Mouse (Mus musculus) T-cell, adult 2 months (primary cell): ENCODE results near the gene Fstl1.

Source experiments
- DNase-seq: peaks from one replicate; pipeline ENCODE4 v3.0.0; 2022; ENCODE audit warnings: low spot score

The Fstl1 gene

DNA sequence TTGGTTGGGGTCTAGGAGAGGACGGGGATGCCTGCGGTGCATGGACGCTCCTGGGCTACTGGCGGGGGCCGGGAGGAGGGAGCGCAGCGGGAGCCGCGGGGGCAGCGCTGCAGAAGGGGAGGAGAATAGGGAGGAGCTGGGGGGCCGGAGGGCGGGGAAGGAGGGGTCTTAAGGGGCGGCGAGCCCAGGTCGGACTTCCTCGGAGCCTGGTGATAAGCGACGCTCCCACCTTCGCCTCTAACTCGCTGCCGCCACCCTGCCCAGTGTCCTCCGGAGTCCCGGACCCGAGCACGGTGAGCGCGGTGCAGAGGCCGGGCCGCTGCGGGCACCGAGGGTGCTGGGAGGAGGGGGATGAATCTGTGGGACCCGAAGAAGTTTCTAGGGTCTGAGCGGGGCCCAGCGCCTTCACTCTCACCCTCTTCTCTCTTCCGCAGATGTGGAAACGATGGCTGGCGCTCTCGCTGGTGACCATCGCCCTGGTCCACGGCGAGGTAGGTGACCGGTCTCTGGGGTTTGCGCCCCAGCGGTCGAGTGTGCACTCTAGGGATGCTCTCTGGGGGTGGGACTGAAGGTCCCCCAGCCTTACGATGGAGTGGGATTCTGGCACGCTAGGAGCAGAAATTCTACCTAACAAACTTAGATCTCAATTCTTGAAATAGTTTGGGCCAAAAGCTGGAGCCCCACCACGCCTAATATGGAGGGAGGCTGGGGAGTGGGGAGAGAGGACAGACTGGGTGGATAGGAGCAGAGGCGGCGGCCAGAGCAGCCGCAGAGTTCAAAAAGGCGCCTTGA, at the start of gene Fstl1:
Fstl1 (plus strand) TSS at position 14 of the 792 bp plus-strand sequence.
- DNase-seq = no peak

- DNase-seq = no peak
Measured at GRCm38 (mm10) chr16:37728674-37729073, 48.0 kb upstream of the Fstl1 start.

GRCm38 (mm10) chr16:37729381-37730150, 47.1 kb upstream of the Fstl1 start:
- DNase-seq = no peak

GRCm38 (mm10) chr16:37730293-37730835, 46.3 kb upstream of the Fstl1 start:
- no peak for DNase-seq

DNA sequence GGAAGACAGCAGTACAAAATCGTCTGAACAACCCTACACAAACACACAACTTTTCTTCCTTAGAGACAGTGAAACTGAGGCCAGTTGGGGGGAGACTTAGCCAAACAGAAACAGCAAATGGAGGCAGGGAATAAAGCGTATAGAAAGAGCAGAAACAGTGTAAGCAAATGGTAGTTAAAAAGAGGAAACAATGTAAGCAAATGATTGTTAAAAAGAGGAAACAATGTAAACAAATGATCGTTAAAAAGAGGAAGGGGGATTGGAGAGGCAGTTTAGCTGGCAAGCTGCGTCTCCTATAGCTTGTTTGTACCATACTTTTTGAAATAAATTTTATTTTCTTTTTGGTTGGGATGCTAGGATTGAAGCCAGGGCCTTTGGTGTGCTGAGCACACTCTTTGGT, 45.2 kb upstream of the Fstl1 start:
- no peak for DNase-seq

- no peak for DNase-seq
Measured at GRCm38 (mm10) chr16:37732023-37732761, 44.5 kb upstream of the Fstl1 start.

- DNase-seq = no peak
Measured at GRCm38 (mm10) chr16:37740076-37740475, 36.6 kb upstream of the Fstl1 start.

- DNase-seq = no peak
Measured at GRCm38 (mm10) chr16:37742266-37742665, 34.4 kb upstream of the Fstl1 start.

- no peak for DNase-seq
Measured at GRCm38 (mm10) chr16:37752876-37753275, 23.8 kb upstream of the Fstl1 start.

DNA sequence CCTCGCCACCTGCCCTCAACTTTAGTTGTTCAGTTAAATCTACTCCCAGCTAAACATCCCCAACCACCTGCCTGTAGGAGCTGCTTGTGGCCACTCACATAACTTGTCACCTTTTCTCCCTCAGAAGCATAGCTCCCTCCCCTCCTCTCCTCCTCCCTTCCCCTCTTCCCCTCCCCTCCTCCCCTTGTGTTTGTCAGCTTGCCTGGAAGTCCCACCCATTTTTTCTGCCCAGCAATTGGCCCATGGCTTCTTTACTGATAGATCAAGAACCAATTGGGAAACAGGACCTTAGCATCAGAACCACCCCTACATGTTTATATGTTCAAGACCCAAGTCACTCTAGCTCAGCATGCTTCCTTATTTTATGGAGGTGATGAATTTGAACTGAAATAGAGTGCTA, 22.9 kb upstream of the Fstl1 start:
- DNase-seq = no peak

DNA sequence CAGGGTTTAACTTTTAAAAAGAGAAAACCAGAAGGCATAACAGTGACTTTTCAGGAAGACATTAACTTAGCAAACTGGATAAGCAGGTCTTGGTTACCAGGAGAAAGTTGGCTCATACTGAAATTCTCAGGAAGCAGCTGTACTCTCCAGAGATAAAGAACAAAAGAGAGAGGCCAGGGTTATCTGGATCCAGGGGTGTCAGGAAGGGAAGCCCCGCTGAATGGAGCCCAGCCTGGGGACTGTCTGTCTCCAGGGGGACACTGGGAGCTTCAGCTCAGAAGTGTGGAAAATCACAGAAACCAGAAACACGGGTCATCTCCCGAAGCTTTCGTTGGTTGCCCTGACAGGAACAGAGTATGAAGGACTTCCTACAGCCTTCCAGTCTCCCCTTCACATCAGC, 22.2 kb upstream of the Fstl1 start:
- no peak for DNase-seq

DNA sequence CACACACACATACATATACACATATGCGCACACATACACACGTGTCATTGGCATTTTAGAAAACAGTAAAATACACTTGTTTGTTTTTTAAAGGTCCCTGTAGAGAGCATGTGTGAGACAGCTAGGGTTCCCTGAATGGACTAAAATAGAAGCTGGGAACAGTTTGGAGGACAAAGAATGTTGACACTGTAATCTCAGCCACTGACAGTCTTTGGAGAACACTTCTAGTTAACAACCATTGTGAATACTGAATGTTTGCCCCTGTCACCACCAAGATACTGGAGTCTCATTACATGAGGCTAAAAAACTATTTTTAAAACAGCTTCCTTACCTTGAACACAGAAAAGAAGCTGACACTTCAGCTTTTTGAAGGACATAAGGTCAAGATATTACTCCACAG, 19.4 kb upstream of the Fstl1 start:
- no peak for DNase-seq

GRCm38 (mm10) chr16:37763797-37764196, 12.9 kb upstream of the Fstl1 start:
- DNase-seq = no peak

GRCm38 (mm10) chr16:37776166-37776859, 360 bp upstream of the Fstl1 start:
- DNase-seq = no peak

GRCm38 (mm10) chr16:37777796-37778475, 1.3 kb downstream of the Fstl1 start:
- no peak for DNase-seq

DNA sequence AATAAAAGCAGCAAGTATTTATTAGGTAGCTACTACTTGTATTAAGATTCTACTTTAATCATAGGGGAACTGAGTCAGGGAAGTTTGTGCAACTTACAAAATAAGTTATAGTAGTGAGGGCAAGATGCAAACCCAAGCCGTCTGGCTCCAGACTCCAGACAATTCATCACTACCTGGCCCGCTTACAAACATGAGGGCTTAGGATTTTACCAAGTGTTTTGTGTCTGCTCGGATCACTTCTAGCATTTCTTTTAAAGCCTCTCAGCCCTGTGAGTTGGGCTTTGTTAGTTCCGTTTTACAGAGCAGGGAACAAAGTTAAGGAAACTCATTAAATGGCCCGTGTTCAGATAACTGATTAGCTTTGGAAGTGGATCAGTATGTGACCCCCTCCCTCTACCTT, 1.9 kb downstream of the Fstl1 start:
- DNase-seq = no peak

DNA sequence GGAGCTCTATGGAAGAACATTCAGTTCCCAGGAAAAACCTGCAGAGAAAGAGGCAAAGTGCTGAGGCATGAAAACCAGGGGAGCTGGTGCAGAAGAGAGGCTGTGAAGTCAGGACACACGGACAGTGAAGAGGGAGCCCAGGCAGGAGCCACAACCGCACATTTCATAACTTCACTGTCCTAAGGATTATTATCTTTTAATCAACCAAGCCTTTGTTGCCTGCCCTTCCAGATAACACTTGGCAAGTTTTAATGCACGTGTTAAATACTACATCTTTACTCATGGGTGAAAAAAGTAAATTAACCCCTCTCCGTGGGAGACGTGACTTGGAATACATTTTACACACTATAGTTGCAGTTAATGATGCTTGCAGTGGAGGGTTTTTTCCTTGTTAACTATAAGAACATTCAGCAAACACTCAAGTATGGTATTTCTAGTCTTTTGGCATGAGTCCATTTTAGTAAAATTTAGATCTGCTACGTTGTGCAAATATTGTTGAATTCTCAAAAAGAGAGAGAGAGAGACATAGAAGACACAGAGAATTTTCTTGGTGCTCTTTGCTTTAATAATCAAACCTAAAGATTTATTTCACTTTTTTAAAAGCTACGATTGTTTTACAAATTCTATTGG, 3.1 kb downstream of the Fstl1 start:
- DNase-seq = no peak

DNA sequence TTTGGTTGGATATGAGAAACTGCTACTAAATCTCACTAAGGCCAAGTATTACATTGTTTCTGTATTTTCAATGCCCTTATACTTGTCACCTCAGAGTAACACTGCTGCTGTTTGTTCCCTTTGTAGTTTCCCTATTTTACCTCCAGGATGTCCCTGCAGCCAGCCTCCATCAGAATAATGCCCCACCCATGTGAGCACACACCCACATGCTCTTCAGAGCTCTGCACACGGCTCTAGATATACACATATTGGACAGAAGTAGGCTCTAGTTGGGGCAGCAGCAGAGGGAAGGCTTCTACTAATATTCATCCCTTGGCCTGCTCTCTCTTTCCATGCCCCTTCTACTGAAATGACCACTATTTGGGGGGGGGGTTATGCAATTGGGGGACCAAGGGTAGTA, 3.7 kb downstream of the Fstl1 start:
- no peak for DNase-seq

DNA sequence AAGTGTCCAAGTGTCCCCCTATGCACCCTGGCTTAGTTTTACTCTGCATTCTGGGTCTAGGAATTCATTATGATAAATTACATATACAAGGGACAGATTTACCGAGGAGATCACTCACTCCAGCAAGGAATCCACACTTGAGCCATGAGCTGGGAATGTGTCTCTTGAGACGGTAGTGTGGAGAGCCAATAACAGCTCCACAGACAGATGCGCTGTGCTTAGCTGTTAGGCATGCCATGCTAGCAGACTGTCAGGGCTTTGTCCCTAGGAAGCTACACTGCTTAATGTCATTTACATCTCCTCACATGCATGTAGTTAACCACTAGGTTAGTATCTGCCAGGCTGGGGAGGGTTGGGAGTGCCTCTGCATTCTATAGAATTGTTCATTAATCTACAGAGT, 4.2 kb downstream of the Fstl1 start:
- no peak for DNase-seq

DNA sequence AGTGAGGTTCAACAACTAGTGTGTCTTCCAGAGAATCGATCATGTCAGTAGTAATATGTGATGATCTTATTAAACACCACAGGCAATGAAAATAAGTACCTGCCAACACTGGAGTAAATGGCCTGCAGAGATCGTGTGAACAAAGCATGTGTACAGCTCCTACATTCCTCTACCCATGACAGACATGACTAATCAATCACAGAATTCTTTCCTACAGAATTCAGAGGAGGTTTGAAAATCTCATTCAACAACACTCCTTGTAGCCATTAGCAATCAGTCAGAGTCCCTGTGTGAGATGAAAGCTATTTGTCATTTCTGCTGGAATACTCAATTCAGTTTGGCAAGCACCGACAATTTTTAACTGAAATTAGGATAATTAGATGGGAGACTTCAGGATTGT, 7.9 kb downstream of the Fstl1 start:
- DNase-seq = no peak
